19 mouse cellular contexts compared by ENCODE assay signal in genomic region chr1:65730262-65730661, GRCm38 (mm10).
"Had no signal": no experiment of that assay in that cellular context is flagged by ENCODE, and none has a peak within 500 bp of the region (broad histone marks: within the 10 kb centered on the region; RNA-seq: fewer than 3 reads in every experiment).

No protein-coding gene starts in this region.

- H3K27ac ChIP-seq: kidney, embryonic 15.5 days; limb, embryonic 10.5 days; limb, embryonic 13.5 days; liver, embryonic 13.5 days; stomach, embryonic 15.5 days had no signal

- H3K9me3 ChIP-seq: kidney, embryonic 15.5 days; limb, embryonic 10.5 days; limb, embryonic 13.5 days; liver, embryonic 13.5 days; stomach, embryonic 15.5 days had no signal

- H3K4me2 ChIP-seq: kidney, embryonic 15.5 days; limb, embryonic 13.5 days; liver, embryonic 13.5 days; midbrain, embryonic 11.5 days; stomach, embryonic 15.5 days had no signal

- H3K27me3 ChIP-seq: kidney, embryonic 15.5 days; limb, embryonic 13.5 days; liver, embryonic 13.5 days; stomach, embryonic 15.5 days had no signal

- H3K36me3 ChIP-seq: kidney, embryonic 15.5 days; limb, embryonic 10.5 days; limb, embryonic 13.5 days; liver, embryonic 13.5 days; stomach, embryonic 15.5 days had no signal

- DNase-seq: kidney, adult 11 months; kidney, adult 8-10 months; kidney, postnatal 10 days; kidney, postnatal 36 days; liver; liver, embryonic 13.5 days; lung, adult 2 months; lung, postnatal 14 days; lung, postnatal 4 days; midbrain, embryonic 14.5 days; right cerebral cortex, postnatal 25 days; spleen, adult 18-20 months; thymus, adult 18-20 months; thymus, postnatal 36 days had no signal

- H3K4me3 ChIP-seq: kidney, embryonic 15.5 days; limb, embryonic 10.5 days; limb, embryonic 13.5 days; liver, embryonic 13.5 days; stomach, embryonic 15.5 days had no signal

- H3K4me1 ChIP-seq: kidney, embryonic 15.5 days; limb, embryonic 10.5 days; limb, embryonic 13.5 days; liver, embryonic 13.5 days; stomach, embryonic 15.5 days had no signal

- H3K9ac ChIP-seq: kidney, embryonic 15.5 days; limb, embryonic 13.5 days; liver, embryonic 13.5 days; stomach, embryonic 15.5 days had no signal
